Mouse (Mus musculus): ENCODE results near the gene Chrng.

GRCm38 (mm10) chr1:87198119-87199065, 6.1 kb upstream of the Chrng start:
- TF ChIP-seq CTCF (IDR thresholded peaks at IDR 0.05; ENCODE audit: borderline replicate concordance, extremely low read depth, insufficient read depth, insufficient read length) (no peak), POLR2A (IDR thresholded peaks at IDR 0.05; ENCODE audit: borderline replicate concordance, extremely low read depth, insufficient read depth, insufficient read length, poor library complexity, severe bottlenecking) (no peak)
